In the genomic region with DNA sequence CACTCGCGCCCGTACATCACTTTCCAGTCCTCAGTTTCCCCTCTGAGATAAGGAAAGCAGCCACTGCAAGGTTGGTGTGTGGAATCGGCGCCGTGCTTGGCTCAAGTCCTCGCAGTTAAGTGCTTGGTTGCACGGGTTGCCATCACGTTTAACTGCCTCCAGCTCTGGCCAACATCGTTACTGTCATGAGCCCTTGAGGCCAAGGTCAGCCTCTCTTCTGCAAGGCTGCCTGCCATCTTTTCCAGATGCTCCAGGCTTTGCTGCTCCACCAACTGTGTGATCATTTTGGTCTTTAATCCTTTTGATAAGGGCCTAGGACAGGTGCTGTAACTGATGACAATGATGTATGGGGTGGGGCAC, we compare ENCODE assay signal across 8 mouse cellular contexts. TPM values are rescaled to one million over a fixed set of nuclear protein-coding genes. Genes with fewer than 3 reads are reported as not detected.
DNase-seq lines count a peak whose midpoint lies in the region; ATAC-seq and TF ChIP-seq lines count a peak whose summit lies in the region.
"Had no signal": no experiment of that assay in that cellular context is flagged by ENCODE, and none has a peak within 500 bp of the region (broad histone marks: within the 10 kb centered on the region; RNA-seq: fewer than 3 reads in every experiment).

No protein-coding gene starts in this region.

- H3K4me2 ChIP-seq in limb, embryonic 15.5 days, result peak overlapping the region; percentile 68

- H3K9me3 ChIP-seq in limb, embryonic 15.5 days, result no peaks in the 10 kb centered on the region

- DNase-seq in ovary, postnatal 36 days (ENCODE audit: low spot score), result peak; percentile 44
- no peak for DNase-seq in ovary, adult 18-20 months (ENCODE audit: low spot score)
- peak; percentile 31 for DNase-seq in yolk sac, embryonic 10.5 days (ENCODE audit: low spot score)
- DNase-seq in cerebellum, postnatal 25 days, result no peak
- no peak for DNase-seq in layer of hippocampus, adult 18-20 months (ENCODE audit: low spot score in 2 of 2)

- no peaks in the 10 kb centered on the region for H3K4me1 ChIP-seq in embryonic fibroblast, embryonic 13.5 days (ENCODE audit: control insufficient read depth, insufficient read depth, low read length)
- peaks cover 22% of the 10 kb centered on the region for H3K4me1 ChIP-seq in limb, embryonic 15.5 days

- no peak overlapping the region for H3K27ac ChIP-seq in embryonic fibroblast, embryonic 13.5 days (ENCODE audit: insufficient read depth, low read length)
- peak overlapping the region; percentile 80 for H3K27ac ChIP-seq in limb, embryonic 15.5 days

- peaks cover 16% of the 10 kb centered on the region for H3K36me3 ChIP-seq in limb, embryonic 15.5 days

- ATAC-seq in limb, embryonic 15.5 days (ENCODE audit: insufficient number of reproducible peaks, low FRiP score, low TSS enrichment, low read depth), result no peak

- peaks cover 2% of the 10 kb centered on the region; the same call in 1 of the 2 replicates for H3K27me3 ChIP-seq in limb, embryonic 15.5 days

- peak overlapping the region; percentile 69 for H3K9ac ChIP-seq in limb, embryonic 15.5 days

- H3K4me3 ChIP-seq in embryonic fibroblast, embryonic 13.5 days (ENCODE audit: insufficient read depth, low read length), result peak overlapping the region; percentile 70
- H3K4me3 ChIP-seq in limb, embryonic 15.5 days, result peak overlapping the region; percentile 63

- no peak for TF ChIP-seq CTCF in embryonic fibroblast, embryonic 13.5 days (IDR thresholded peaks at IDR 0.05; ENCODE audit: borderline replicate concordance, insufficient read depth, low read length)

- no peak for TF ChIP-seq POLR2A in embryonic fibroblast, embryonic 13.5 days (IDR thresholded peaks at IDR 0.05; ENCODE audit: low read depth, low read length)

- 2% methylated on average over 10 of the region's 10 CpGs for WGBS in limb, embryonic 15.5 days

RNA-seq across cellular contexts. Expression of a gene that starts 0.7 kb away (rescaled TPM):
- polyA plus RNA-seq in embryonic fibroblast, embryonic 13.5 days (2011; ENCODE audit: insufficient read length, low read depth, missing spikeins), result 25.6 and 30.3 TPM in 2 replicates
- 86.3 and 89.5 TPM in 2 replicates for polyA plus RNA-seq in limb, embryonic 15.5 days (2015; fragmentation: Nextera tagmentation; extraction: Ambion mirVana)
- 10 to 100 TPM; 32.1 to 32.5 TPM for total RNA-seq in layer of hippocampus, adult 18-20 months (2021)

RNA-seq across cellular contexts. Expression of a gene that starts 4.8 kb away (rescaled TPM):
- not detected in 2 replicates for polyA plus RNA-seq in embryonic fibroblast, embryonic 13.5 days (2011; ENCODE audit: insufficient read length, low read depth, missing spikeins)
- 2.4 and 3.1 TPM in 2 replicates for polyA plus RNA-seq in limb, embryonic 15.5 days (2015; fragmentation: Nextera tagmentation; extraction: Ambion mirVana)
- 1 to 10 TPM; 4.9 to 5.2 TPM for total RNA-seq in layer of hippocampus, adult 18-20 months (2021)
- total RNA-seq: common myeloid progenitor, adult 5-6 weeks had no signal

RNA-seq across cellular contexts. Expression of a gene that starts 21.9 kb away (rescaled TPM):
- polyA plus RNA-seq in embryonic fibroblast, embryonic 13.5 days (2011; ENCODE audit: insufficient read length, low read depth, missing spikeins), result 20.2 and 26.0 TPM in 2 replicates
- polyA plus RNA-seq in limb, embryonic 15.5 days (2015; fragmentation: Nextera tagmentation; extraction: Ambion mirVana), result 32.8 and 34.4 TPM in 2 replicates
- total RNA-seq in layer of hippocampus, adult 18-20 months (2021), result 10 to 100 TPM; 40.2 to 43.3 TPM

RNA-seq across cellular contexts. Expression of a gene that starts 26.5 kb away (rescaled TPM):
- polyA plus RNA-seq in embryonic fibroblast, embryonic 13.5 days (2011; ENCODE audit: insufficient read length, low read depth, missing spikeins), result 130 and 154 TPM in 2 replicates
- polyA plus RNA-seq in limb, embryonic 15.5 days (2015; fragmentation: Nextera tagmentation; extraction: Ambion mirVana), result 47.6 and 65.0 TPM in 2 replicates
- total RNA-seq in layer of hippocampus, adult 18-20 months (2021), result 1 to 10 TPM in 1 of 2 experiments, under 1 TPM in 1; 0.94 to 1.9 TPM
- total RNA-seq: common myeloid progenitor, adult 5-6 weeks had no signal

Comparison
In these comparisons a context has a peak if more than half of its experiments do, and no peak if none do; other contexts are left out.
1. DNase-seq: peak in ovary, postnatal 36 days (single experiment) and yolk sac, embryonic 10.5 days (single experiment); none in ovary, adult 18-20 months (single experiment), cerebellum, postnatal 25 days (0 of 2) and layer of hippocampus, adult 18-20 months (0 of 2).